Mouse (Mus musculus) embryonic facial prominence, embryonic 11.5 days (tissue): Measurements from ENCODE around the gene Nos1ap. TPM values are rescaled to one million over a fixed set of nuclear protein-coding genes. Genes with fewer than 3 reads are reported as not detected.
A peak's percentile ranks its signal among the peaks of the same experiment; 100 is the strongest.

ENCODE experiments used
- ATAC-seq: fragments of 200-750 bp; cut with Nextera tagmentation; replicated peaks from 2 replicates; pipeline ENCODE4 v1.8.0; 2017; ENCODE audit warnings: low read depth; ENCODE audit not compliant: insufficient number of reproducible peaks, low FRiP score, low TSS enrichment
- DNase-seq: peaks from one replicate; pipeline ENCODE4 v3.0.0-alpha.2; 2015; ENCODE audit warnings: low spot score
- H3K27ac ChIP-seq: fragments of 300-500 bp; sonication (generic); replicated peaks from 2 replicates; pipeline ENCODE4 v1.5.1; 2014; ENCODE audit warnings: mild to moderate bottlenecking, low read depth, low read length, control low read depth
- H3K27me3 ChIP-seq: fragments of 300-500 bp; sonication (generic); 2 replicates; pipeline ENCODE4 v1.6.1; 2014; ENCODE audit warnings: mild to moderate bottlenecking, low read length, moderate library complexity, mixed read lengths; ENCODE audit not compliant: control insufficient read depth, insufficient read depth
- H3K36me3 ChIP-seq: fragments of 300-500 bp; sonication (generic); replicated peaks from 2 replicates; pipeline ENCODE4 v1.6.1; 2014; ENCODE audit warnings: low read depth, mild to moderate bottlenecking, low read length, moderate library complexity, mixed read lengths; ENCODE audit not compliant: control insufficient read depth, insufficient read depth
- H3K4me1 ChIP-seq: fragments of 300-500 bp; sonication (generic); 2 replicates; pipeline ENCODE4 v1.6.1; 2014; ENCODE audit warnings: low read length, mixed read lengths; ENCODE audit not compliant: control insufficient read depth, insufficient read depth
- H3K4me2 ChIP-seq: fragments of 300-500 bp; sonication (generic); 2 replicates; pipeline ENCODE4 v1.6.1; 2014; ENCODE audit warnings: low read depth, mild to moderate bottlenecking, control low read depth, low read length, moderate library complexity
- H3K4me3 ChIP-seq: fragments of 300-500 bp; sonication (generic); 2 replicates; pipeline ENCODE4 v1.5.1; 2014; ENCODE audit warnings: low read depth, low read length, control low read depth
- H3K9ac ChIP-seq: fragments of 300-500 bp; sonication (generic); replicated peaks from 2 replicates; pipeline ENCODE4 v1.6.1; 2014; ENCODE audit warnings: mild to moderate bottlenecking, control low read depth, low read length
- H3K9me3 ChIP-seq: fragments of 300-500 bp; sonication (generic); replicated peaks from 2 replicates; pipeline ENCODE4 v1.6.1; 2016; ENCODE audit warnings: mild to moderate bottlenecking, low read length, inconsistent platforms, mixed read lengths; ENCODE audit not compliant: control insufficient read depth
- WGBS: fragments of 180-500 bp; shearing (Covaris S2); extraction: QIAGEN DNeasy Blood & Tissue Kit; methylation state at CpG from one replicate; pipeline ENCODE4 v1.1.7; 2014; 5-methylcytosine and 5-hydroxymethylcytosine counted together
- polyA plus RNA-seq: library from polyadenylated mRNA; unstranded; fragments of >200 nt; fragmentation: Nextera tagmentation; extraction: Ambion mirVana; gene quantifications from 2 replicates; pipeline ENCODE4 v1.2.1, GENCODE M21; 2014

The Nos1ap gene
- polyA plus RNA-seq, 1 experiment from 2014 or later, result 5.1 TPM

DNA sequence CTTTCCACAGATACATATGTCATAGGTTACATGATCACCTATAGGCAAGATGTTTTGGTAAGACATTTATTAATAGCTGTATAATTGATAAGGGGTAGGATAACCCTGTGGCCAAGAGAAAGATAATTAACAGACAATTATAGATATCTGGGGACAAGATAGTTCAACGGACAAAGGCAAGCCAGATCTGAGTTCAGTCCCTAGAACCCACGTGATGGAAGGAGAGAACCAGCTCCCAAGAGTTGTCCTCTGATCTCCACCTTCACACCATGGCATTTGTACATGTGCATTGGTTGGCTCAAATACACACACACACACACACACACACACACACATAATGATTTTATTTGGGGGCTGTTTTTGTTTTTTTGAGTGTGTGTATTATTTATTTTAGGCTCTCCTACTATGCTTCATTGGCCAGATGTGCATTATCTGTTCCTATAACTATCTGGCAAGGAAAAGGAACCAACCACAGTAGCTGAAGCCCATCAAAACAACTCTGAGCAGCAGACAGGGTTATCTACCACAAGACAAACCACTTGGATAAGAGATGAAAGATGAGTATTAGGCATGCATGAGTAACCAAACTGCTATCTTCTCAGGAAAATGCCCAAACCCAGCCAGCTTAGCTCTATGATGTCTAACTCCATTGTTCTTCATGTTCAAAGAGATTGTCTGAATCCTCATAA, 30.2 kb upstream of the Nos1ap start:
- Histone ChIP-seq H3K36me3 (no peaks in the 10 kb centered on the region), H3K27me3 (no peaks in the 10 kb centered on the region), H3K4me2 (no peak overlapping the region), H3K4me1 (no peaks in the 10 kb centered on the region), H3K4me3 (no peak overlapping the region), H3K9me3 (no peaks in the 10 kb centered on the region), H3K27ac (no peak overlapping the region), H3K9ac (no peak overlapping the region)
- WGBS, result 79% methylated on average over 2 of the region's 2 CpGs
- DNase-seq (no peak), ATAC-seq (no peak)

DNA sequence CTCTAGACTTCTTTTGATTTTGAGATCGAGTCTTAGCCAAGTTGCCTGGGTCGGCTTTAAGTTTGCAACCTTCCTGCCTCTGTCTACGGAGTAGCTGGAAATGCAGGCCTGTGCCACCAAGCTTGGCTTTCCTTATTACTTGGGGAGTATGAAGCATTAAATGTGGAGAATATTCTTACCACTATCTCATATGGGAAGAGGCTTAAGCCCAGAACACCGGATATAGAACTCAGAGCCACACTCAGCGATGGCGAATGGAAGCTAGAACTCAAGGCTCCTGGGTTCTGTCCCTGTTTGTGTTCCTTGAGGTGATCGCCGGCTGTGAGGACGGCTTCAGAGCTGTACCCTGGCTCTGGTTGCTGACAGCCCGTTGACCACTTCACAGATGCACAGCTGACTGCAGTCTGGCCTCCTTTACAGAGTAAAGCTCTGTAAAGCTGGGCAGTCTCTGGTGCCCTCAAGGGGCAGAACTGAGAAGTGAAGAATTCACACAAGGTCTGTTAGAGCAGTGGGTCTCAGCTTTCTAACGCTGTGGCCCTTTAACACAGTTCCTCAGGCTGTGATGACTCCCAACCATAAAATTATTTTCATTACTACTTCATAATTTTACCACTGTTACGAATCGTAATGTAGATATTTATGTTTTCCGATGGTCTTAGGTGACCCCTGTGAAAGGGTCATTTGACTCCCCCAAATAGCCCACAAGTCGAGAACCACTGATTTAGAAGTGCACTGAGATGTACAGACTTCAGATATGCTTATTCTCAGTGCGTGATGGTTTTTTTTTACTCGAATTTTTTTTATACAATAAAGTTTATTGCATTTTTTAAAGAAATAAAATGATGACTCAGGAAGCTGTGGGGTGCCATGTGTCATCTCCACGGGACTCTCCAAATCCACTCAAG, 23.6 kb upstream of the Nos1ap start:
- H3K4me2 ChIP-seq, result no peak overlapping the region
- 62% methylated on average over 18 of the region's 18 CpGs for WGBS
- no peak overlapping the region for H3K27ac ChIP-seq
- DNase-seq (peak; percentile 85), ATAC-seq (peak; percentile 83)
- H3K4me3 ChIP-seq, result no peak overlapping the region
- H3K27me3 ChIP-seq, result no peaks in the 10 kb centered on the region
- H3K36me3 ChIP-seq, result no peaks in the 10 kb centered on the region
- no peak overlapping the region for H3K9ac ChIP-seq
- H3K4me1 ChIP-seq, result no peaks in the 10 kb centered on the region
- H3K9me3 ChIP-seq, result no peaks in the 10 kb centered on the region

DNA sequence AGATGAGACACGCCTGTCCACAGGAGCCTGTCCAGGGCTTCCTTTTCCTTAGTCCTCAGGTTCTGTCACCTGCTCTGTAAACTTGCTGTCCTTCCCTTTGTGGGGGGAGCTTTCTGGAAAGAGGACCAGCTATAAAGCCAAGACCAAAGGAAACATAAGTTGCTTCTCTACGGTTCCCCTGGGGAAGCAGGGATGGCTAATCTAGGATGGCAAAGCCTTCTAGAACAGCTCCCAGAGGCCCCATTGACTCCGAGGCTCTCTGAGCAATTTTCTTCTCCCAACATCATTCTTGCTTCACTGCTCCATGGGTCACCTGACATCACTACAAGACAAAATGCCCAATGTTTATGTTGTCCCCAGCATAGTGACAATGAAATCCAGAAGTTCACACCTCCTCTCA, 22.0 kb upstream of the Nos1ap start:
- 84% methylated on average over 3 of the region's 3 CpGs for WGBS
- ATAC-seq (no peak), DNase-seq (no peak)
- Histone ChIP-seq H3K27ac (no peak overlapping the region), H3K4me1 (no peaks in the 10 kb centered on the region), H3K9me3 (no peaks in the 10 kb centered on the region), H3K36me3 (no peaks in the 10 kb centered on the region), H3K4me2 (no peak overlapping the region), H3K4me3 (no peak overlapping the region), H3K9ac (no peak overlapping the region), H3K27me3 (no peaks in the 10 kb centered on the region)

DNA sequence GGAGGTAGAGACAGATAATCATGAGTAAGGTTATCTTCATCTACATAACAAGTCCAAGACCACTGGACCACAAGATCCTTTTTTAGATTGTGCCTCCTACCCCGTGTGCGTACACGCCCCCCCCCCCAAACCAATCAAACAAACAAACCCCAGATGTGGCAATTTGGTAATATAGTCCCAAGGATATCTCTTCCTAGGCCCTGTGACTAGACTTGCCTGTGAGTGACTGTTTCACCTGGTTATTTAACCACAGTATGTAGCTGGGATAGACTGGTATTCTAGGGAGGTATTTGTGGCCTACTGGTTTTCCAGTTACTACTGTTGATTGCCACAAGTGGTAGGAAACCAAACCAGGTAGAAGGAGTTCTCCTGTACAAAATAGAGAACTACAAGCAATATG, 21.0 kb upstream of the Nos1ap start:
- DNase-seq (no peak), ATAC-seq (no peak)
- Histone ChIP-seq H3K9me3 (no peaks in the 10 kb centered on the region), H3K4me1 (no peaks in the 10 kb centered on the region), H3K27me3 (no peaks in the 10 kb centered on the region), H3K36me3 (no peaks in the 10 kb centered on the region), H3K4me3 (no peak overlapping the region), H3K27ac (no peak overlapping the region), H3K4me2 (no peak overlapping the region), H3K9ac (no peak overlapping the region)
- 86% methylated on average over 3 of the region's 3 CpGs for WGBS

DNA sequence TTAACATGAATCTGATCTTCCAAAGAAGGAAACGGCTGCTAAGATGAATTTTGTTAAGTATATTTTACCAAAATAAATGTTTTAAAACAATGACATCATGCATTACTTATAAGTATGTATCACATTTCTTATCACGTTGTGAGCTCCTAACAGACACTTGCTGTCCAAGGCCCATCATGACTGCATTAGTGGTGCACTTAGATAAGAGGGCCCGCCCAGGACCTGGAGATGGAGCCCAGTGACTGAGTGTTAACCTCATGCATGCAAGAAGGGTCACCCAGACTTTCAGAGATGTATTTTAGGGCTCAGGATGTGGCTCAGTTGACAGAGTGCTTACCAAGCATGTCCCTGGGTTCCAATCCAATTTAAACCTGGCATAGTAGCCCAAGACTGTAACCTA, 20.6 kb upstream of the Nos1ap start:
- Histone ChIP-seq H3K4me1 (no peaks in the 10 kb centered on the region), H3K27me3 (no peaks in the 10 kb centered on the region), H3K36me3 (no peaks in the 10 kb centered on the region), H3K4me2 (no peak overlapping the region), H3K27ac (no peak overlapping the region), H3K9me3 (no peaks in the 10 kb centered on the region), H3K9ac (no peak overlapping the region), H3K4me3 (no peak overlapping the region)
- WGBS, result 76% methylated on average over 3 of the region's 3 CpGs
- ATAC-seq (no peak), DNase-seq (no peak)

DNA sequence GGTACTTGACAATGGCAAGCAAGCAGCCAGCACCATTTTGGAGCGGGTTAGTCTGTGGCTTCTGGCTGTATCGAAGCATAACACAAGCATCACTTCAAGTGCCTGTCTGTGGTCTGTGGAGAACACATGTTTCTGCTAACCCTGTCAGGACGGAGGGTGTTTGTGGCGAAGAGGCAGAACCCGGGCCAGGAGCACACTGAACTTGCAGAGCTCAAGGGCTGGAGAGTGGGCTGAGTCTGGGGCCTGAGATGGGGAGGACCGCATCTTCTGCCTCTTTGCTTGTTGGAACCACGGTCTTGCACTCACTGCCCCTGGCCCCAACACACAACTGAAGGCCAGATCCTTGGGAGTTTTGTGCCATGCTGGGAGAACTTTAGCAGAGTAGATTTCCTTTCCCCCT, 20.2 kb upstream of the Nos1ap start:
- Histone ChIP-seq H3K27ac (no peak overlapping the region), H3K4me2 (no peak overlapping the region), H3K4me3 (no peak overlapping the region), H3K27me3 (no peaks in the 10 kb centered on the region), H3K36me3 (no peaks in the 10 kb centered on the region), H3K9ac (no peak overlapping the region), H3K9me3 (no peaks in the 10 kb centered on the region), H3K4me1 (no peaks in the 10 kb centered on the region)
- DNase-seq, result no peak
- no peak for ATAC-seq
- 81% methylated on average over 7 of the region's 7 CpGs for WGBS

DNA sequence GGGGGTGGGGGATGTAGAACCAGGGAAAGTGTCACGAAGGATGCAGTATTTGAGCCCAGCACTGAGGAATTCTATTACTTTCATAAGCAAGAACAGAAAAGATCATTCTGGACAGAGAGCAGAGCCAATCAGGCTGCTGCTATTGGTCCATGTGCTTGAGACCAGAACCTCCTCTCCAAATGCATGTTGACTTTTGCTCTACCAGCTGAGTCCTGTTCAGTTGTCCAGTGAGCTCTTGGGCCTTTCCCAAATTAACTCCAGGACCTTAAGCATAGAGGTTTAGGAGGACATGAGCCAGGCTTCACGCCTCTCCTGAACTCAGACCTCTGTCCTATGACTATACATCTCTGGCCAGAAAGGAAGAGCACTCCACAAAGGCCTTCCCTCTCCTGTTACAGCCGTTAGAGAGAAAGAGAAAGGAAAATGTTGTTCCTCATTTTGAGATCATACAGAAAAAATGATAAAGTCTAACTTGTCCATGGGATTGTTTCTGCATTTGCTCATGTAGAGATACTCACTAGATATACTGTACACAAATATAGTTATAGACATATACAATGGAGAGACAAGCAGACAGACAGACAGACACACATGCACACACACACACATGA, 18.9 kb upstream of the Nos1ap start:
- DNase-seq, result no peak
- Histone ChIP-seq H3K4me3 (no peak overlapping the region), H3K36me3 (no peaks in the 10 kb centered on the region), H3K27me3 (no peaks in the 10 kb centered on the region), H3K9ac (no peak overlapping the region), H3K4me1 (no peaks in the 10 kb centered on the region), H3K27ac (no peak overlapping the region), H3K4me2 (no peak overlapping the region), H3K9me3 (no peaks in the 10 kb centered on the region)
- ATAC-seq, result no peak
- 81% methylated on average over 3 of the region's 3 CpGs for WGBS
